Mouse (Mus musculus): ENCODE data around the gene Carhsp1. TPM values are rescaled to one million over a fixed set of nuclear protein-coding genes. Genes with fewer than 3 reads are reported as not detected.

The Carhsp1 gene
- total and polyA plus RNA-seq, 3 experiments: 15.2 to 27.1 (median 18.3) TPM

DNA sequence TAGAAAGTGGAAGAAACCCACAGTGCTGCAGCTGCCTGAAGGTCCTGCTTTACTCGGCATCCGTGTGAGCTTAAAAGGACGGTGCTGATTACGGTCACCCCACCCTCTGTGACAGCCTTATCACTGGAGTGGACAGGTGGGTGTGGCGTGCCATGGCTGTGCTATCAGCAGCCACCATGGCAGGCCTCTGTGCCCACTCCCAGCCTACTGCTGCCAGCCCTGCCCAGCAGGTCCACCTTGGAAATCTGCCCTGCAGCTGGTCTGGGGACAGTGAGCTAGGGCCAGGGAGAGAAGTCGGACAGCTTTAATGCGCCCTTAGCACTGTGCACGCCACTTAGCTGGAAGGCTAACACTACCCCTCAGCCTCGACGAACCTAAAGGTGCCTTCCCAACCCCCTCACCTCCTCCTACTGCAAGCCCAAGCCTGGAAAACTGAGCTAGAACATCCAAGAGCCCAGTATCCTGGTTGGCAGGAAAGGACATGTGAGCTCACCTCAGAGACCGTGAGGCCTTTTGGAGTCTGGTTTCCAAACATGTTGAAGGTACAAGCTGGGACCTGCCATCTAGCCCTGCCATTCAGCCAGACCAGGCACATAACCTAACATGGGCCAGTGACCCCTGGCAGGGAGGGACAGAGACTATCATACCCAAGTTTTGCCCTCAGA, 15.0 kb upstream of the Carhsp1 start:
- Histone ChIP-seq H3K79me2 (replicated peaks; ENCODE audit: control insufficient read depth, insufficient read depth, low read length) (no peaks in the 10 kb centered on the region), H3K27ac (no peak overlapping the region), H3K27me3 (ENCODE audit: control insufficient read depth, insufficient read depth, low read length) (no peaks in the 10 kb centered on the region), H3K4me1 (ENCODE audit: control insufficient read depth, insufficient read depth, low read length) (no peaks in the 10 kb centered on the region), H3K36me3 (ENCODE audit: control insufficient read depth, insufficient read depth, low read length) (no peaks in the 10 kb centered on the region), H3K9ac (ENCODE audit: low read depth, low read length) (no peak overlapping the region), H3K4me3 (no peak overlapping the region)
- peak; percentile 46 to 49 for DNase-seq
- TF ChIP-seq EP300 (IDR thresholded peaks at IDR 0.05; ENCODE audit: insufficient read depth, low read depth, low read length) (no peak), POLR2A (IDR thresholded peaks at IDR 0.05; ENCODE audit: insufficient read depth, low read depth, low read length) (no peak), CTCF (IDR thresholded peaks at IDR 0.05) (no peak)
- intact Hi-C loops (cut with DNase I): loop anchor here (1.0 to 2.0 kb wide), 2 partner anchors 82 to 182 kb away; no protein-coding TSS in a partner anchor
- WGBS: 53% methylated on average over 11 of the region's 11 CpGs

DNA sequence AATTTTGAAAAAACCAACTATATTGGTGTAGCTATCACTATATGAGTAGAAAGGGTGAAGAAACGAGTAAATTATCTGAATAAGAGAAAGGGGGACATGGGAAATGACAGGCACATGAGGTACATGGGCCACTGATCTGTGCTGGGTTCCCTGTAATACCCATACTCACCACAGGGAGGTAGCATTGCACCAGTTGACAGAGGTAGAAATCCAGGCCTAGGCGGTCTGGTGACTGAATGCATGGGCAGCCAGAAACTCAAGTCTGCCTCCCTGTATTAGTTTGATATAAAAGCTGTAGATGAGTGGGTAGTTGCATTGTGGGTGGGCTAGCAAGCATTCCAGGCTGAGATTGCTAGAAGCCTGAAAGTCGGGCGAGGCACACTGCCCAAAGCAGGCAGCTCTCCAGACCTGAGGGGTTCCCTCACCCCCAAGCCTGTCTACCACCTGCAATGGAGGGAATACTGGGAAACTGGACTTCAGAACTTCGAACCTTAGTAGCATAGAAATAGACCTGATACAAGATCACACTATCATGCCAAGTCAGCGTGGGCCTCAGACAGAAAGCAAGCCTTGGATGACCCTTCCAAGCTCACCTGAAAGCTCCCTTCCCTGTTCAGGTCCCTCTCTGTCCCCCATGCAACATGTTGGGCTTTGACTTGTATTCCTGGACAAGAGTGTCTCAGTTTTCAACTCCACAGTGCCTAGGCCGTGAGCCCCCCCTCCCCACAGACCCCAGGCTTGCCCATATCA, 14.3 kb upstream of the Carhsp1 start:
- WGBS: 50% methylated on average over 7 of the region's 7 CpGs
- H3K9ac ChIP-seq (ENCODE audit: low read depth, low read length): no peak overlapping the region
- H3K27ac ChIP-seq: no peak overlapping the region
- peak; percentile 69 to 78 for DNase-seq
- H3K4me1 ChIP-seq (ENCODE audit: control insufficient read depth, insufficient read depth, low read length): no peaks in the 10 kb centered on the region
- H3K27me3 ChIP-seq (ENCODE audit: control insufficient read depth, insufficient read depth, low read length): no peaks in the 10 kb centered on the region
- intact Hi-C loops (cut with DNase I): loop anchor here (1.0 to 2.0 kb wide), 2 partner anchors 83 to 183 kb away; no protein-coding TSS in a partner anchor
- no peak overlapping the region for H3K4me3 ChIP-seq
- no peaks in the 10 kb centered on the region for H3K36me3 ChIP-seq (ENCODE audit: control insufficient read depth, insufficient read depth, low read length)
- TF ChIP-seq CTCF (IDR thresholded peaks at IDR 0.05): peak; percentile 97
- no peak for TF ChIP-seq POLR2A (IDR thresholded peaks at IDR 0.05; ENCODE audit: insufficient read depth, low read depth, low read length)
- peak; percentile 82; the same call in 1 of the 2 replicates for TF ChIP-seq EP300 (IDR thresholded peaks at IDR 0.05; ENCODE audit: insufficient read depth, low read depth, low read length)
- H3K79me2 ChIP-seq (replicated peaks; ENCODE audit: control insufficient read depth, insufficient read depth, low read length): no peaks in the 10 kb centered on the region

GRCm38 (mm10) chr16:8685087-8685486, 13.1 kb upstream of the Carhsp1 start:
- DNase-seq: no peak
- TF ChIP-seq POLR2A (IDR thresholded peaks at IDR 0.05; ENCODE audit: insufficient read depth, low read depth, low read length) (no peak), CTCF (IDR thresholded peaks at IDR 0.05) (no peak), EP300 (IDR thresholded peaks at IDR 0.05; ENCODE audit: insufficient read depth, low read depth, low read length) (no peak)
- H3K36me3 ChIP-seq (ENCODE audit: control insufficient read depth, insufficient read depth, low read length): no peaks in the 10 kb centered on the region
- no peaks in the 10 kb centered on the region for H3K79me2 ChIP-seq (replicated peaks; ENCODE audit: control insufficient read depth, insufficient read depth, low read length)
- H3K4me1 ChIP-seq (ENCODE audit: control insufficient read depth, insufficient read depth, low read length): no peaks in the 10 kb centered on the region
- intact Hi-C loops (cut with DNase I): no loop called here
- no peak overlapping the region for H3K4me3 ChIP-seq
- no peak overlapping the region for H3K27ac ChIP-seq
- no peaks in the 10 kb centered on the region for H3K27me3 ChIP-seq (ENCODE audit: control insufficient read depth, insufficient read depth, low read length)
- no peak overlapping the region for H3K9ac ChIP-seq (ENCODE audit: low read depth, low read length)
- WGBS: 29% methylated on average over 4 of the region's 4 CpGs

- no peaks in the 10 kb centered on the region for H3K4me1 ChIP-seq (ENCODE audit: control insufficient read depth, insufficient read depth, low read length)
- DNase-seq: no peak
- TF ChIP-seq CTCF (IDR thresholded peaks at IDR 0.05) (no peak), EP300 (IDR thresholded peaks at IDR 0.05; ENCODE audit: insufficient read depth, low read depth, low read length) (no peak), POLR2A (IDR thresholded peaks at IDR 0.05; ENCODE audit: insufficient read depth, low read depth, low read length) (no peak)
- H3K79me2 ChIP-seq (replicated peaks; ENCODE audit: control insufficient read depth, insufficient read depth, low read length): no peaks in the 10 kb centered on the region
- no peaks in the 10 kb centered on the region for H3K36me3 ChIP-seq (ENCODE audit: control insufficient read depth, insufficient read depth, low read length)
- 78% methylated on average over 5 of the region's 5 CpGs for WGBS
- H3K27ac ChIP-seq: no peak within 1 kb of the TSS
- no peak within 1 kb of the TSS for H3K9ac ChIP-seq (ENCODE audit: low read depth, low read length)
- H3K4me3 ChIP-seq: no peak within 1 kb of the TSS
- no peaks in the 10 kb centered on the region for H3K27me3 ChIP-seq (ENCODE audit: control insufficient read depth, insufficient read depth, low read length)
- intact Hi-C loops (cut with DNase I): no loop called here
These were observed 8.5 kb upstream of the Carhsp1 start, which contains the start of gene Gm5767 for GRCm38 (mm10) chr16:8680470-8680869. TSS of gene Gm5767 (plus strand) at chr16:8680770.

- H3K4me3 ChIP-seq: no peak overlapping the region
- H3K4me1 ChIP-seq (ENCODE audit: control insufficient read depth, insufficient read depth, low read length): no peaks in the 10 kb centered on the region
- WGBS: 64% methylated on average over 3 of the region's 3 CpGs
- H3K9ac ChIP-seq (ENCODE audit: low read depth, low read length): no peak overlapping the region
- no peaks in the 10 kb centered on the region for H3K36me3 ChIP-seq (ENCODE audit: control insufficient read depth, insufficient read depth, low read length)
- H3K79me2 ChIP-seq (replicated peaks; ENCODE audit: control insufficient read depth, insufficient read depth, low read length): no peaks in the 10 kb centered on the region
- TF ChIP-seq POLR2A (IDR thresholded peaks at IDR 0.05; ENCODE audit: insufficient read depth, low read depth, low read length) (no peak), CTCF (IDR thresholded peaks at IDR 0.05) (no peak), EP300 (IDR thresholded peaks at IDR 0.05; ENCODE audit: insufficient read depth, low read depth, low read length) (no peak)
- DNase-seq: no peak
- intact Hi-C loops (cut with DNase I): no loop called here
- no peaks in the 10 kb centered on the region for H3K27me3 ChIP-seq (ENCODE audit: control insufficient read depth, insufficient read depth, low read length)
- no peak overlapping the region for H3K27ac ChIP-seq
These were observed 7.8 kb upstream of the Carhsp1 start for GRCm38 (mm10) chr16:8679780-8680179.

DNA sequence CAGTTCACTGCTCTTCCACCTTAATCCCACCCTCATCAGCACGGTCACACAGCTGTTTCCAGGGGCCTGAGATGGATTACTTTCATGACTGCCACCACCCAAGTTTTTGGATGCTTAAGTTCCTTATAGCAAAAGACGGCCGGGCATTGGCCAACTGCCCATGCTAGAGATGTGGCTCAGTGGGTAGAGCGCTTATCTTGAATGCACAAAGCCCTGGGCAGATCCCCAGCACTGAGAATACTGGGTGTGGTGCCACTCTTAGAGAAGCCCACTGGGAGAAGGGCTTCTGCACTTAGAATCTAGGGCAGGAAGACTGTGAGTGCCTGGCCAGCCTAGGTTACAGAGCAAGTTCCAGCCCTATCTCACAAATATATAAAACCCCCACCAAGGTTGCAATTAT, 6.7 kb upstream of the Carhsp1 start:
- H3K9ac ChIP-seq (ENCODE audit: low read depth, low read length): no peak overlapping the region
- TF ChIP-seq POLR2A (IDR thresholded peaks at IDR 0.05; ENCODE audit: insufficient read depth, low read depth, low read length): no peak
- TF ChIP-seq CTCF (IDR thresholded peaks at IDR 0.05): no peak
- TF ChIP-seq EP300 (IDR thresholded peaks at IDR 0.05; ENCODE audit: insufficient read depth, low read depth, low read length): no peak
- no peak overlapping the region for H3K4me3 ChIP-seq
- H3K36me3 ChIP-seq (ENCODE audit: control insufficient read depth, insufficient read depth, low read length): no peaks in the 10 kb centered on the region
- H3K27ac ChIP-seq: no peak overlapping the region
- intact Hi-C loops (cut with DNase I): no loop called here
- 75% methylated on average over 4 of the region's 4 CpGs for WGBS
- DNase-seq: no peak
- no peaks in the 10 kb centered on the region for H3K27me3 ChIP-seq (ENCODE audit: control insufficient read depth, insufficient read depth, low read length)
- no peaks in the 10 kb centered on the region for H3K79me2 ChIP-seq (replicated peaks; ENCODE audit: control insufficient read depth, insufficient read depth, low read length)
- H3K4me1 ChIP-seq (ENCODE audit: control insufficient read depth, insufficient read depth, low read length): peaks cover 1% of the 10 kb centered on the region; the same call in 1 of the 2 replicates
